Mouse (Mus musculus): Measurements from ENCODE around the gene Phospho2.

- TF ChIP-seq POLR2A (IDR thresholded peaks at IDR 0.05; ENCODE audit: extremely low read depth, insufficient read depth, low read length) (no peak), CTCF (IDR thresholded peaks at IDR 0.05; ENCODE audit: extremely low read depth, insufficient read depth, low read length) (0 out of 2 replicates have a peak, but pooled peaks have one; percentile 18)
Observed at GRCm38 (mm10) chr2:69837996-69838395, 48.6 kb downstream of the Phospho2 start.

Measured in cortical plate, adult 2 months (tissue).